Mouse (Mus musculus) cortical plate, adult 2 months (tissue): ENCODE results near the gene Med27.

Experiments
- CTCF ChIP-seq: fragments of 200-500 bp; IDR thresholded peaks from 2 replicates; pipeline ENCODE4 v1.5.1; 2011; ENCODE audit warnings: mild to moderate bottlenecking, control low read depth, low read length; ENCODE audit not compliant: insufficient read depth; ENCODE audit errors: extremely low read depth
- POLR2A ChIP-seq: fragments of 200-500 bp; IDR thresholded peaks from 2 replicates; pipeline ENCODE4 v1.6.1; 2011; ENCODE audit warnings: mild to moderate bottlenecking, low read length, control low read depth; ENCODE audit not compliant: insufficient read depth; ENCODE audit errors: extremely low read depth

GRCm38 (mm10) chr2:29443626-29444217, 97.1 kb downstream of the Med27 start:
- no peak for TF ChIP-seq CTCF
- TF ChIP-seq POLR2A, result no peak
